10 mouse cellular contexts compared by ENCODE assay signal in the genomic region with DNA sequence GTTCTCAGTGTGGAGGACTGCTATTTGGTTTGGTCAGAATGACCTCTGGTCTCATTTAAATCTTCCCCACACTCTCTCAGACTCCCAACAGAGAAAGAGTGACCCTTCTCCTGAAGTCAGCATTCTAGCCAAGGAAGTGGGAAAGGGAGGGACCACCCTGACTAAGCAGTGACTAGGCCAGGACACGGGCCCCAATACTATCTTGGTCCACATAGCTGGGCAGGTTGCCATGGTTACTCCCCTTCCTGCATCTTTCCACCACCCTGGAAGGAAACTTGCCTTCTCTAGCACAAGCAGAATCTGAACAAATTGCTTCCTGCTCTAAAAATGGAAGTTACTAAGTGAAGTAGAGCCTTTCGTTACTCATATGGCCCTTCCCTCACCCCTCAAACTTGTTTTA. TPM values are rescaled to one million over a fixed set of nuclear protein-coding genes. Genes with fewer than 3 reads are reported as not detected.
A peak's percentile ranks its signal among the peaks of the same experiment; 100 is the strongest.
DNase-seq lines count a peak whose midpoint lies in the region; ATAC-seq and TF ChIP-seq lines count a peak whose summit lies in the region.
"Had no signal": no experiment of that assay in that cellular context is flagged by ENCODE, and none has a peak within 500 bp of the region (broad histone marks: within the 10 kb centered on the region; RNA-seq: fewer than 3 reads in every experiment).

No protein-coding gene starts in this region.

- WGBS in heart, adult 2 months = 14% methylated on average over 2 of the region's 2 CpGs
- WGBS in forebrain, embryonic 11.5 days = 58% methylated on average over 2 of the region's 2 CpGs

- TF ChIP-seq EP300 in heart, adult 2 months (IDR thresholded peaks at IDR 0.05; ENCODE audit: insufficient read depth, low read depth, low read length) = peak; percentile 75

- peak; percentile 18 for DNase-seq in embryo, embryonic 11 days
- DNase-seq in embryo, embryonic 9.5 days (ENCODE audit: extremely low spot score) = no peak
- peak; percentile 19 for DNase-seq in Muller cell, postnatal 12 days (ENCODE audit: inconsistent ontology term)
- DNase-seq in heart, adult 2 months = peak; percentile 67 to 82
- peak; percentile 86 to 89 for DNase-seq in kidney, postnatal 25 days
- no peak for DNase-seq in forebrain, embryonic 11.5 days (ENCODE audit: low spot score)
- no peak for DNase-seq in frontal cortex, postnatal 36 days (ENCODE audit: low spot score in 2 of 2)
- no peak for DNase-seq in cerebellum, postnatal 36 days

- peak overlapping the region; percentile 19; the same call in 1 of the 2 replicates for H3K27ac ChIP-seq in heart, adult 2 months
- H3K27ac ChIP-seq in forebrain, embryonic 11.5 days (ENCODE audit: low read depth, low read length) = no peak overlapping the region

- TF ChIP-seq POLR2A in heart, adult 2 months (IDR thresholded peaks at IDR 0.05; ENCODE audit: insufficient read depth, low read depth, low read length) = peak; percentile 40; the same call in 1 of the 2 replicates

- peaks cover 2% of the 10 kb centered on the region; the same call in 1 of the 2 replicates for H3K79me2 ChIP-seq in heart, adult 2 months (replicated peaks; ENCODE audit: control insufficient read depth, insufficient read depth, low read length)

- peaks cover 23% of the 10 kb centered on the region for H3K36me3 ChIP-seq in heart, adult 2 months (ENCODE audit: control insufficient read depth, insufficient read depth, low read length)
- no peaks in the 10 kb centered on the region for H3K36me3 ChIP-seq in forebrain, embryonic 11.5 days (ENCODE audit: control insufficient read depth, insufficient read depth, low read length)

- intact Hi-C loops in heart, adult 2 months (cut with DNase I) = no loop called here

- H3K4me1 ChIP-seq in heart, adult 2 months (ENCODE audit: control insufficient read depth, insufficient read depth, low read length) = peaks cover 9% of the 10 kb centered on the region
- H3K4me1 ChIP-seq in forebrain, embryonic 11.5 days (replicated peaks; ENCODE audit: control insufficient read depth, insufficient read depth, low read length) = 0 out of 2 replicates have a peak, but pooled peaks cover 2% of the 10 kb centered on the region

- no peak overlapping the region for H3K9ac ChIP-seq in heart, adult 2 months (ENCODE audit: low read depth, low read length)
- H3K9ac ChIP-seq in forebrain, embryonic 11.5 days (ENCODE audit: low read length) = no peak overlapping the region

- no peak for TF ChIP-seq CTCF in heart, adult 2 months (IDR thresholded peaks at IDR 0.05)

- no peak overlapping the region for H3K4me2 ChIP-seq in forebrain, embryonic 11.5 days (ENCODE audit: low read depth, low read length, severe bottlenecking)

- H3K4me3 ChIP-seq in heart, adult 2 months = peak overlapping the region; percentile 19; the same call in 1 of the 2 replicates
- H3K4me3 ChIP-seq in forebrain, embryonic 11.5 days (ENCODE audit: low read depth, low read length) = no peak overlapping the region

- no peaks in the 10 kb centered on the region for H3K27me3 ChIP-seq in heart, adult 2 months (ENCODE audit: control insufficient read depth, insufficient read depth, low read length)
- H3K27me3 ChIP-seq in forebrain, embryonic 11.5 days (ENCODE audit: control insufficient read depth, insufficient read depth, low read length) = no peaks in the 10 kb centered on the region

- no peak for ATAC-seq in forebrain, embryonic 11.5 days (replicated peaks; ENCODE audit: low FRiP score)

- H3K9me3 ChIP-seq in forebrain, embryonic 11.5 days (ENCODE audit: control insufficient read depth, low read length) = no peaks in the 10 kb centered on the region

RNA-seq across cellular contexts. Expression of a gene that starts 54.5 kb away (rescaled TPM):
- total RNA-seq in heart, adult 2 months (2021) = not detected
- polyA plus RNA-seq in heart, adult 2 months (2012; rRNA removed) = not detected in 2 replicates
- not detected in 2 replicates for polyA plus RNA-seq in forebrain, embryonic 11.5 days (2014; fragmentation: Nextera tagmentation; extraction: Ambion mirVana)
- total RNA-seq: layer of hippocampus, adult 18-20 months; neutrophil, adult 5-6 weeks had no signal

Comparison
In these comparisons a context has a peak if more than half of its experiments do, and no peak if none do; other contexts are left out.
1. DNase-seq: peak in embryo, embryonic 11 days (single experiment), Muller cell, postnatal 12 days (single experiment), heart, adult 2 months (2 of 2) and kidney, postnatal 25 days (2 of 2); none in embryo, embryonic 9.5 days (single experiment), forebrain, embryonic 11.5 days (single experiment), frontal cortex, postnatal 36 days (0 of 2) and cerebellum, postnatal 36 days (0 of 2).